ENCODE assay signal across 8 mouse cellular contexts in the genomic region with DNA sequence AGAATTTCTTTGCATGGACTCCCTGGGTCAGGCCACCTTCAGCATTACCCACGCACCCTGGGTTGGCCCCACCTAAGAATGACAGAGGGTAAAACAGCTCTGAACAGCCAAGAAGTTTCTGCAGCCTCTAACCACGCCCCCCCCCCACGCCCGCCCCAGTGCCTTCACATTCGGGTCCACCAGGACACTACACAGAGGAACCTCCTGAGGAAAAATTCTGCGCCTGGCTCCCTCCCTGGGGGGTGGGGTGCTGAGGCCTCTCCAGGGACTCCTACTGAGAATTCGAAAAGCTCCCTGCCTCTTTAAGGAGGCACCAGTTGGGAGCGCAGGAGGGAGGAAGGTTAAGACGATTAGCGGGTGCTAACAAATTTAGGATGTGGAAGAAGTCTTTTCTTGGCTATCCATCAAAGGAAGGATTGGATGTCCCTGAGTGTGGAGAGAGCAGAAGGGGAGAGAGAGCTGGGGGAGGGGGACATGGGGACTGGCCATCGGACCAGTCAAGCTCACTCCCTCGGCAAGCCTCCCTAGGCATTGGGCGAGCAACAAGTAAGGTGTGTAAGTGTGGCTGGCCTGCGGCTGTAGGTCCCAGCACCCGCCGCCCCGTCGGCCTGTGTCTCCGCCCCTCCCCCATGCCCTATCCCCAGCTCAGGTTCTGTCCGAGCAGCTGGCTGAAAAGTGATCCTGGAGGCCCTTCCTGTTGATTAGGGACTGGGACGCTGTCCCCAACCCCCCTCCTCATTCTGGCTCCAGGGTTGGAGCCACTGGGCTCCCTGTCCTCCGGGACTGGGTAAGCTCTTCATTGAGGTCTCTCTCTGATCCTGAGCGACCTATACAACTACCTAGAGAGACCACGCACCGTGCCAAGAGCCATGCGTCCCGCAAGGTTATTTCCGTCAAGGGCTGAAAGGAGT. TPM values are rescaled to one million over a fixed set of nuclear protein-coding genes. Genes with fewer than 3 reads are reported as not detected.
DNase-seq lines count a peak whose midpoint lies in the region; ATAC-seq lines count a peak whose summit lies in the region.

No protein-coding gene starts in this region.

- 6% methylated on average over 28 of the region's 28 CpGs for WGBS in liver, embryonic 15.5 days (ENCODE audit: insufficient replicate concordance)

- no peak overlapping the region for H3K4me3 ChIP-seq in liver, embryonic 15.5 days (replicated peaks)

- peak overlapping the region; percentile 27 for H3K4me2 ChIP-seq in liver, embryonic 15.5 days

- peak; percentile 50 for DNase-seq in ES-CJ7 (ENCODE audit: low read depth, low spot score)
- peak; percentile 62 for DNase-seq in embryo, embryonic 10 days (ENCODE audit: low spot score)
- DNase-seq in heart, postnatal 10 days: peak; percentile 21 to 25
- DNase-seq in c-Kit-positive CD71-positive TER-119-positive erythroid progenitor cells, embryonic 14.5 days (ENCODE audit: low spot score): no peak
- DNase-seq in T-cell, adult 2 months (ENCODE audit: low spot score): no peak
- DNase-seq in right cerebral cortex, postnatal 4 days: no peak

- ATAC-seq in liver, embryonic 15.5 days (ENCODE audit: insufficient read depth): no peak
- no peak for ATAC-seq in activated CD4-positive, CD25-positive, alpha-beta regulatory T cell, adult 4 months

- intact Hi-C loops in heart, postnatal 10 days (cut with DNase I): no loop called here

- H3K4me1 ChIP-seq in liver, embryonic 15.5 days (replicated peaks): 0 out of 2 replicates have a peak, but pooled peaks cover 6% of the 10 kb centered on the region

- H3K36me3 ChIP-seq in liver, embryonic 15.5 days (replicated peaks): no peaks in the 10 kb centered on the region

- H3K9me3 ChIP-seq in liver, embryonic 15.5 days (replicated peaks): no peaks in the 10 kb centered on the region

- peaks cover 26% of the 10 kb centered on the region for H3K27me3 ChIP-seq in liver, embryonic 15.5 days

- H3K27ac ChIP-seq in liver, embryonic 15.5 days (replicated peaks): no peak overlapping the region

- H3K9ac ChIP-seq in liver, embryonic 15.5 days: no peak overlapping the region

RNA-seq across cellular contexts. Expression of gene Col13a1, which starts 42.4 kb away (rescaled TPM):
- total RNA-seq in heart, postnatal 10 days (2021): 1 to 10 TPM; 1.8 to 1.9 TPM
- polyA plus RNA-seq in liver, embryonic 15.5 days (2015; fragmentation: Nextera tagmentation; extraction: Ambion mirVana): 1.0 and 1.2 TPM in 2 replicates
- not detected for polyA plus RNA-seq in activated CD4-positive, CD25-positive, alpha-beta regulatory T cell, adult 4 months (2017; shearing (Covaris generic))

Comparison
In these comparisons a context has a peak if more than half of its experiments do, and no peak if none do; other contexts are left out.
1. DNase-seq: peak in ES-CJ7 (single experiment), embryo, embryonic 10 days (single experiment) and heart, postnatal 10 days (2 of 2); none in c-Kit-positive CD71-positive TER-119-positive erythroid progenitor cells, embryonic 14.5 days (single experiment), T-cell, adult 2 months (single experiment) and right cerebral cortex, postnatal 4 days (single experiment).